Mouse (Mus musculus): ENCODE data around the gene C130073F10Rik. TPM values are rescaled to one million over a fixed set of nuclear protein-coding genes. Genes with fewer than 3 reads are reported as not detected.
A peak's percentile ranks its signal among the peaks of the same experiment; 100 is the strongest.
"Not testable (repeated sequence)": the region's sequence is repeated elsewhere in the genome, so short reads cannot be mapped to it uniquely, and the experiment has no call there.

C130073F10Rik gene
- polyA plus RNA-seq (2012; rRNA removed) = not detected in 2 replicates

DNA sequence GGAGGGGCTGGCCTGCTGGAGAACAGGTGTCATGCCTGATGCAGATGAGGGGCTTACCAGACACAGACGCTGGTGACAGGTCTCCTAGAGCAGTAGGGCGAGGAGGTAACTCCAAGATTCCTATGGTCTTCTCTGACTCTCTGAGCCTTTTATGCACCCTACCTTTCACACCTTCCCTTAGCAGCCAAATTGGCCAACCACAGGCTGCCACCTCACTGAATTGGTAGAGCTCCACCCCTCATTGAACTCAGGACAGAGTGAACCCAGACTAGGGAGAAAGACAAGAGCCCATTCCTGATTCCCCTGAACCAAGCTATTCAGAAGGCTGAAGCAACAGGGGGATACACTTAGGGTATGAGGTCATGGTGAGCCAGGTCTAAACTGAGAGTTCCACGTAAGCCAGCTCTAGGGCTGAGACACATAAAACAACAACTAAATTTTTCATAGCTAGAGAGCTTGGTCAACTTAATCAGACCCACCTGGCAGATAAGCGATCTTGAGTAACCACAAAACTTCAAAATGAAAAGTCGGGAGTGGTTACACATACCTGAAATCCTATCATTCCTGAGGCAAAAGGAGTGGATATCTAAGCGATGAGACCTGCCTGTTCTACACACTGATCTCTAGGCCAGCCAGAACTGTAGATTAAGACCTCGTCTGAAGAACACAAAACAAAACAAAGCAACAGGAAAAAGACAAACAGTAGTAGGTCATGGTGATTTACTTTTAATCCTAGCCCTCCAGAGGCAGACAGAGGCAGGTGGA, at the start of gene C130073F10Rik:
Gene C130073F10Rik (minus strand): TSS at position 134 of the 765 bp plus-strand sequence.
- no peak for DNase-seq (ENCODE audit: extremely low spot score in 1 of 2, low spot score in 1 of 2)

- DNase-seq (ENCODE audit: extremely low spot score in 1 of 2, low spot score in 1 of 2) = not testable (repeated sequence)
Measured at GRCm38 (mm10) chr4:101940107-101940506, 46.5 kb upstream of the C130073F10Rik start, which contains the start of gene Gm12794. Gene Gm12794, plus strand, starts transcription at chr4:101940407.

DNA sequence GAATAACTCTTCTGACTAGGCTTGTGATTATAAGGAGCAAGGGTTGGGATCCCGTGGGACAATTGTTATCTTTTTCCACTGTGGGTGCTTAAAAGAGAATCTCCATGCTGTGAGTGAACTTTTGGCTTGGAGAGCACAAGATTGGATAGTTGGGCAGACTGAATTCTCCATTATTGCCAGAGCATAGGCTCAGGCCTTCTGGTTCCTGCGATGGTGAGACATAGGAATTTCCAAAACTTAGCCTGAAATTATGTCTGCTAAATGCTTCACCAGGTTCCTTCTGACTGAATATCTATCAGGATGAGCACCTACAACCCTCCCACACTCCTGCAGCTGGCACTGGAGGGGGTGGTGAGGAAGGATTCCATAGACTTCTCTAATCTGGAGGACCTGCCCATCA, 15.2 kb upstream of the C130073F10Rik start, which contains the start of gene Gm12800:
Gene Gm12800 (plus strand): TSS at position 301 of the 400 bp plus-strand sequence.
- DNase-seq (ENCODE audit: extremely low spot score in 1 of 2, low spot score in 1 of 2) = not testable (repeated sequence)

GRCm38 (mm10) chr4:101889377-101889776, 4.2 kb downstream of the C130073F10Rik start:
- DNase-seq (ENCODE audit: extremely low spot score in 1 of 2, low spot score in 1 of 2) = no peak

- no peak for DNase-seq (ENCODE audit: extremely low spot score in 1 of 2, low spot score in 1 of 2)
Measured at GRCm38 (mm10) chr4:101883641-101884040, 9.9 kb downstream of the C130073F10Rik start.

DNA sequence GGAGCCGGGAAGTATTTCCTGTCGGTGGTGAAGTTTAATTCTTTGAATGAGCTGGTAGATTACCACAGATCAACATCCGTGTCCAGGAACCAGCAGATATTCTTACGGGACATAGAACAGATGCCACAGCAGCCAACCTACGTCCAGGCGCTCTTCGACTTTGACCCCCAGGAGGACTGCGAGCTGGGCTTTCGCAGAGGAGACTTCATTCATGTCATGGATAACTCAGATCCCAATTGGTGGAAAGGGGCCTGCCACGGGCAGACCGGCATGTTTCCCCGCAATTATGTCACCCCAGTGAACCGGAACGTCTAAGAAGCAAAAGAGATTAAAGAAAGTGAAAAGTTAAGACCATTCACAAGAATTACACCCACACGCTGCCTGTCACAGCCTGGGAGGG, 17.9 kb downstream of the C130073F10Rik start:
- not testable (repeated sequence) for DNase-seq (ENCODE audit: extremely low spot score in 1 of 2, low spot score in 1 of 2)

DNA sequence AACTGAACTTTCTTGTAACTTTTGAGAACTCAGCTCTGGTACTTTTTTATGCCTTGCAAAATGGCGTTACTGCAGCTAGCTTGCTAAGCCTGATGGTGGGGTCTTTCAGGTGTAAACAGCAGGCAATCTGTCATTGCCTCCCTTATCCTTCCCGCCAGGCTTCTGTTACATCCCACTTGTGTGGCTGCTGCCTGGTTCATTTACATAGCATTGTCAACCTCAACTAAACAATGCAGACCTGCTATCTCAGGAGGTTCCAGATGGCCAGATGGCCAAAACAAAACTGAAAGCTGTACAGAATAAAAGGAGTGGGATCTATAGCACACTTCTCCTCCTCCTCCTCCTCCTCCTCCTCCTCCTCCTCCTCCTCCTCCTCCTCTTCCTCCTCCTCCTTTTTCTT, 21.6 kb downstream of the C130073F10Rik start:
- not testable (repeated sequence) for DNase-seq (ENCODE audit: extremely low spot score in 1 of 2, low spot score in 1 of 2)

- DNase-seq (ENCODE audit: extremely low spot score in 1 of 2, low spot score in 1 of 2) = no peak
Measured at GRCm38 (mm10) chr4:101862289-101862688, 31.3 kb downstream of the C130073F10Rik start.

DNA sequence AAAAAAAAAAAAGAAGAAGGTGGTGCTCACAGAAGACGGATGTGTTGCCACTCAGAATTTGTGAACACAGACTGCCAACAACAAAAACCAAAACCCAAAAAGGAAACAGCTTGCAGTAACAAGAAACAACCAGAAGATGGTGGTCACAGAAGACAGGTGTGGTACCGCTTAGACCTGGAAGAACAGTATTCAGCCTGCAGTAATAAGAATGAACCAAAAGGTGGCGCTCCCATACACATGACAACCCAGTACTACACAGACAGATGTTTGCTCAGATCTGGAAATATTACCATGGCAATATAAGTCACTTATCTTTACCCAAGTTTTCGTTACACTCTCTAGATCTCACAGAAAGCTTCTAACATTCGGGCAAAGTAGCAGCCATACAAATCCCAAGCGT, 32.7 kb downstream of the C130073F10Rik start:
- peak; percentile 9 to 68 for DNase-seq (ENCODE audit: extremely low spot score in 1 of 2, low spot score in 1 of 2)

GRCm38 (mm10) chr4:101850908-101851307, 42.7 kb downstream of the C130073F10Rik start:
- no peak for DNase-seq (ENCODE audit: extremely low spot score in 1 of 2, low spot score in 1 of 2)

- DNase-seq (ENCODE audit: extremely low spot score in 1 of 2, low spot score in 1 of 2) = not testable (repeated sequence)
Measured at GRCm38 (mm10) chr4:101843923-101844322, 49.7 kb downstream of the C130073F10Rik start, which contains the start of gene B020004J07Rik. Gene B020004J07Rik, minus strand, starts transcription at chr4:101844023.

Other genes starting within 250 kb of the C130073F10Rik start
- gene Leprot, start 246.1 kb downstream of the C130073F10Rik start, polyA plus RNA-seq (2012; rRNA removed) = 38.8 and 39.0 TPM in 2 replicates
- 1.5 and 2.2 TPM in 2 replicates for gene Lepr, start 176.4 kb downstream of the C130073F10Rik start, polyA plus RNA-seq (2012; rRNA removed)
- gene B020004J07Rik, start 49.8 kb downstream of the C130073F10Rik start, polyA plus RNA-seq (2012; rRNA removed) = not detected in 2 replicates
- gene Gm12800, start 15.3 kb upstream of the C130073F10Rik start, polyA plus RNA-seq (2012; rRNA removed) = not detected in 2 replicates
- not detected in 2 replicates for gene Gm12794, start 46.6 kb upstream of the C130073F10Rik start, polyA plus RNA-seq (2012; rRNA removed)
- gene Gm12790, start 87.3 kb upstream of the C130073F10Rik start, polyA plus RNA-seq (2012; rRNA removed) = not detected in 2 replicates
- gene Gm12789, start 92.8 kb upstream of the C130073F10Rik start, polyA plus RNA-seq (2012; rRNA removed) = not detected in 2 replicates
- 66.7 and 82.2 TPM in 2 replicates for gene Pde4b, start 193.8 kb upstream of the C130073F10Rik start, polyA plus RNA-seq (2012; rRNA removed)